Mouse (Mus musculus): Measurements from ENCODE around the gene Chmp6. TPM values are rescaled to one million over a fixed set of nuclear protein-coding genes. Genes with fewer than 3 reads are reported as not detected.

The Chmp6 gene
- total and polyA plus RNA-seq, 3 experiments: 8.4 to 53.1 (median 28.5) TPM

DNA sequence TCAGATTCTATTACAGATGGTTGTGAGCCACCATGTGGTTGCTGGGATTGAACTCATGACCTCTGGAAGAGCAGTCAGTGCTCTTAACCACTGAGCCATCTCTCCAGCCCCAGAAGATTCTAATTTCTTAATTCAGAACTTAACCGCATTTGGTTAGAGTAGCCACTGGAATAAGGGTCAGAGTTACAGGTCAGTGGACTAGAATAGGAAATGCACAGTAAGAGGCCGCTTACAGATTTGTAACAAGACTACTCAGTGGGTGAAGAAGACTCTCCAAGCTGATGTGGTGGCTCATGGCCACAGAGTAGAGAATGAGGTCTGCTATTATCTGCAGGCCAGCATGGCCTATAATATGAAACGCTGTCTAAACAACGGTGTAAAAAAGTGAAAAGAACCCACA lies 10.3 kb upstream of the Chmp6 start:
- H3K4me3 ChIP-seq (ENCODE audit: low read depth, low read length): no peak overlapping the region
- DNase-seq (ENCODE audit: low spot score) (no peak), ATAC-seq (ENCODE audit: extremely low read depth, insufficient number of reproducible peaks, low FRiP score, poor library complexity, severe bottlenecking) (no peak)
- H3K9me3 ChIP-seq (replicated peaks): no peaks in the 10 kb centered on the region
- peaks cover 27% of the 10 kb centered on the region for H3K27me3 ChIP-seq (ENCODE audit: insufficient read depth, low read length)
- peaks cover 4% of the 10 kb centered on the region for H3K4me1 ChIP-seq (ENCODE audit: insufficient read depth, low read depth, low read length)
- no peak for TF ChIP-seq CTCF (IDR thresholded peaks at IDR 0.05; ENCODE audit: low read depth, low read length)
- peaks cover 29% of the 10 kb centered on the region for H3K36me3 ChIP-seq (replicated peaks)

- DNase-seq (ENCODE audit: low spot score): peak; percentile 66
- H3K36me3 ChIP-seq (replicated peaks): peaks cover 10% of the 10 kb centered on the region
- peaks cover 4% of the 10 kb centered on the region for H3K4me1 ChIP-seq (ENCODE audit: insufficient read depth, low read depth, low read length)
Observed at GRCm38 (mm10) chr11:119904621-119905286, 8.5 kb upstream of the Chmp6 start.

GRCm38 (mm10) chr11:119905794-119906193 lies 7.4 kb upstream of the Chmp6 start:
- Histone ChIP-seq H3K4me3 (ENCODE audit: low read depth, low read length) (no peak overlapping the region), H3K9me3 (replicated peaks) (no peaks in the 10 kb centered on the region), H3K27me3 (ENCODE audit: insufficient read depth, low read length) (peaks cover 40% of the 10 kb centered on the region), H3K36me3 (replicated peaks) (peaks cover under 1% of the 10 kb centered on the region), H3K4me1 (ENCODE audit: insufficient read depth, low read depth, low read length) (peaks cover 8% of the 10 kb centered on the region)
- ATAC-seq (ENCODE audit: extremely low read depth, insufficient number of reproducible peaks, low FRiP score, poor library complexity, severe bottlenecking): no peak
- DNase-seq (ENCODE audit: low spot score): no peak
- no peak for TF ChIP-seq CTCF (IDR thresholded peaks at IDR 0.05; ENCODE audit: low read depth, low read length)
- TF ChIP-seq GATA2 (IDR thresholded peaks at IDR 0.05; ENCODE audit: borderline replicate concordance, low read depth, low read length): no peak
- TF ChIP-seq TAL1 (conservative IDR thresholded peaks at IDR 0.05; ENCODE audit: low read depth, low read length): no peak
- TF ChIP-seq GATA1 (IDR thresholded peaks at IDR 0.05; ENCODE audit: borderline replicate concordance, low read length): no peak
- TF ChIP-seq POLR2AphosphoS5 (IDR thresholded peaks at IDR 0.05; ENCODE audit: insufficient replicate concordance, low read depth, low read length): no peak

More at GRCm38 (mm10) chr11:119904621-119905286, 8.5 kb upstream of the Chmp6 start:
- Histone ChIP-seq H3K9me3 (replicated peaks) (no peaks in the 10 kb centered on the region), H3K4me3 (ENCODE audit: low read depth, low read length) (no peak overlapping the region), H3K27me3 (ENCODE audit: insufficient read depth, low read length) (peaks cover 40% of the 10 kb centered on the region)
- TF ChIP-seq GATA1 (IDR thresholded peaks at IDR 0.05; ENCODE audit: borderline replicate concordance, low read length): no peak
- TF ChIP-seq POLR2AphosphoS5 (IDR thresholded peaks at IDR 0.05; ENCODE audit: insufficient replicate concordance, low read depth, low read length): no peak
- TF ChIP-seq TAL1 (conservative IDR thresholded peaks at IDR 0.05; ENCODE audit: low read depth, low read length): no peak
- peak; percentile 95 for TF ChIP-seq CTCF (IDR thresholded peaks at IDR 0.05; ENCODE audit: low read depth, low read length)
- TF ChIP-seq GATA2 (IDR thresholded peaks at IDR 0.05; ENCODE audit: borderline replicate concordance, low read depth, low read length): no peak
- peak; percentile 46 for ATAC-seq (ENCODE audit: extremely low read depth, insufficient number of reproducible peaks, low FRiP score, poor library complexity, severe bottlenecking)

- Histone ChIP-seq H3K4me1 (ENCODE audit: insufficient read depth, low read depth, low read length) (peaks cover 8% of the 10 kb centered on the region), H3K4me3 (ENCODE audit: low read depth, low read length) (no peak overlapping the region), H3K27me3 (ENCODE audit: insufficient read depth, low read length) (peaks cover 40% of the 10 kb centered on the region), H3K9me3 (replicated peaks) (no peaks in the 10 kb centered on the region), H3K36me3 (replicated peaks) (no peaks in the 10 kb centered on the region)
- no peak for ATAC-seq (ENCODE audit: extremely low read depth, insufficient number of reproducible peaks, low FRiP score, poor library complexity, severe bottlenecking)
- TF ChIP-seq GATA2 (IDR thresholded peaks at IDR 0.05; ENCODE audit: borderline replicate concordance, low read depth, low read length) (no peak), GATA1 (IDR thresholded peaks at IDR 0.05; ENCODE audit: borderline replicate concordance, low read length) (no peak), CTCF (IDR thresholded peaks at IDR 0.05; ENCODE audit: low read depth, low read length) (no peak), TAL1 (conservative IDR thresholded peaks at IDR 0.05; ENCODE audit: low read depth, low read length) (no peak), POLR2AphosphoS5 (IDR thresholded peaks at IDR 0.05; ENCODE audit: insufficient replicate concordance, low read depth, low read length) (no peak)
- DNase-seq (ENCODE audit: low spot score): no peak
Observed at GRCm38 (mm10) chr11:119907006-119907650, 6.1 kb upstream of the Chmp6 start.

DNA sequence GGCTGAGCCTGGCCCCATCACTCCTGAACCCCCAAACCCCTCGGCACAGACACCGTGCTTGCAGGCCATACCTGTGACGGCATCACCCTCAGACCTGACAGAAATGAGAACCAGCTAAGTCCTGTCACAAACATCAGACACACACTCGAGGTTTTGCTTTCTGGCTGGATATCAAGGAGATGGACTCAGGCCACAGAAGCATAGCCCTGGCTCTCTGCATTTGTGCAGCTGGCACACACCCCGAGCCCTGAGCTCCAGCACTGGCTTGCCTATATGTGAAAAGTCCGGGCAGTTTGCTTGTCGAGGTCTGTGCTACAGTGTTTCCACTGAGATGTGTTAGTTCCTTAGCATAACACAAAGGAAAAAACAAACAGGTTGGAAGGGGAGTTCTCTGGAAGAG lies 5.5 kb upstream of the Chmp6 start:
- TF ChIP-seq GATA1 (IDR thresholded peaks at IDR 0.05; ENCODE audit: borderline replicate concordance, low read length) (no peak), POLR2AphosphoS5 (IDR thresholded peaks at IDR 0.05; ENCODE audit: insufficient replicate concordance, low read depth, low read length) (no peak), GATA2 (IDR thresholded peaks at IDR 0.05; ENCODE audit: borderline replicate concordance, low read depth, low read length) (no peak)
- Histone ChIP-seq H3K4me1 (ENCODE audit: insufficient read depth, low read depth, low read length) (peaks cover 9% of the 10 kb centered on the region), H3K4me3 (ENCODE audit: low read depth, low read length) (no peak overlapping the region)

DNA sequence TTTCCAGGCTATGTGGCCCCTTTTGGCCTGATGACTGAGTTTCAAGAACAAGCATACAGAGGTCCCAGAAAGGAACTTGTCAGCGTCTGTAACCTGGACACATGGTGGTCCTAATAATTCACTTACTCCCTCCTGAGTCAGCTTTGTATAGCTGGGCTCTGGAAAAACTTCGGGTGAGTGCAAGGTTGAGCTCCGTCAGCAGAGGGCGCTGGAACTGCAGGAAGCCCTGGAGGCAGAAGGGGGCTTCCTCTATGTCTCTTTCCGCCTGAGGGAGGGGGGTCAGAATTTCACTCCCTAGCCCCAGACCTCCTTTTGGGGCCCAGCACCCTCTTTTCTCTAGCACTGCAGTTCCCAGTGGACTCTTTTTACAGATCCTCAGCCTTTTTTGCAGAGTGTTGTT lies 3.8 kb upstream of the Chmp6 start:
- no peak for ATAC-seq (ENCODE audit: extremely low read depth, insufficient number of reproducible peaks, low FRiP score, poor library complexity, severe bottlenecking)

More for the DNA sequence above, 5.5 kb upstream of the Chmp6 start:
- Histone ChIP-seq H3K9me3 (replicated peaks) (no peaks in the 10 kb centered on the region), H3K36me3 (replicated peaks) (no peaks in the 10 kb centered on the region), H3K27me3 (ENCODE audit: insufficient read depth, low read length) (peaks cover 40% of the 10 kb centered on the region)
- ATAC-seq (ENCODE audit: extremely low read depth, insufficient number of reproducible peaks, low FRiP score, poor library complexity, severe bottlenecking) (no peak), DNase-seq (ENCODE audit: low spot score) (no peak)

More for the DNA sequence above, 3.8 kb upstream of the Chmp6 start:
- Histone ChIP-seq H3K4me3 (ENCODE audit: low read depth, low read length) (no peak overlapping the region), H3K36me3 (replicated peaks) (no peaks in the 10 kb centered on the region), H3K9me3 (replicated peaks) (no peaks in the 10 kb centered on the region), H3K4me1 (ENCODE audit: insufficient read depth, low read depth, low read length) (peaks cover 21% of the 10 kb centered on the region), H3K27me3 (ENCODE audit: insufficient read depth, low read length) (peaks cover 40% of the 10 kb centered on the region)
- peak; percentile 55 for DNase-seq (ENCODE audit: low spot score)
- TF ChIP-seq TAL1 (conservative IDR thresholded peaks at IDR 0.05; ENCODE audit: low read depth, low read length): no peak
- peak; percentile 62 for TF ChIP-seq CTCF (IDR thresholded peaks at IDR 0.05; ENCODE audit: low read depth, low read length)
